Mouse (Mus musculus) adrenal gland, postnatal 4 days (tissue): Measurements from ENCODE around the gene Gm20388. TPM values are rescaled to one million over a fixed set of nuclear protein-coding genes. Genes with fewer than 3 reads are reported as not detected.

ENCODE experiments used
- DNase-seq, 2 experiments: peaks; one replicate each; pipeline ENCODE4 v3.0.0; 2021 to 2022; ENCODE audit warnings: low spot score in 2 of 2, mixed read lengths in 2 of 2
- total RNA-seq, 2 experiments: library from RNA; stranded (reverse); gene quantifications; 2 replicates each; pipeline ENCODE4 v1.2.3; 2021

Gene Gm20388
- total RNA-seq, 2 experiments from 2014 or later: 8.8 TPM; not detected in 1

GRCm38 (mm10) chr8:120007178-120007577 is 96.5 kb downstream of the Gm20388 start:
- no peak for DNase-seq

DNA sequence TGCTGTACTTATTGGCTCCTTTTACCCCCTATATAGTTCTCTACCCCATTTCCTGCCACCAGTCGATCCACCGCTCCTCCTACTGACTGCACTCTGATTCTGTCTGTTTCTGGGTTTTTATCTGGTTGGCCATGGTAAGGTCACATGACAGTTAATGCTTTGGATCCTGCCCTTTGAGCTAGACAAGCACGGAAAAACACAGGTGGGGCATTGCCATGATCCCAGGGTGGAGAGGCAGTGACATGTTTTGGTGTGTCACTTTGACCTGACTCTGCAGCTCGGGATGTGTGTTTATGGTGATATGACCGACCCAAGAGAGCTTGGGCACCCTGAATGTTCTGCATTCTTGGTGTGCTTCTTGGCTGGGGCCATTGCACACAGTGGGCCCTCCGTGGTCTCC is 98.6 kb downstream of the Gm20388 start:
- no peak for DNase-seq

GRCm38 (mm10) chr8:120012491-120012890 is 101.8 kb downstream of the Gm20388 start:
- no peak for DNase-seq

DNA sequence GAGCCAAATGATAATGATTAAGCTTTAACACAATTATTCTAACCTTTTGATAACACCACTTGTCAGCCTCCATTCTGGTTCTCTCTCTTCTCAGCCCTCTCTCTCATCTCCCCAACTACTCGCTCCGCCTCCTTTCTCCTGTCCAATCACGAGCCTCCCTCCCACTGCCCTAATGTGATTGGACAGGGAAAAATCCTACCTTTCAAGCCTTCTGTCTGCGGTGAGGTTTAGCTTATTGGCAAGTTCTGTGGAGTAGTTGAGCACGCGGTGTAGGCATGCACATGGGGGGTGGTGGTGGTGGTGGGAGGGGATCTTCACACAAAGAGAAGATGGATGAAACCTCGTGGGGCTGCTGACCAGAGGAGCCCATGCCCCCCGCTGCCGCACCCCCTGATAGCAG is 102.3 kb downstream of the Gm20388 start:
- no peak for DNase-seq

DNA sequence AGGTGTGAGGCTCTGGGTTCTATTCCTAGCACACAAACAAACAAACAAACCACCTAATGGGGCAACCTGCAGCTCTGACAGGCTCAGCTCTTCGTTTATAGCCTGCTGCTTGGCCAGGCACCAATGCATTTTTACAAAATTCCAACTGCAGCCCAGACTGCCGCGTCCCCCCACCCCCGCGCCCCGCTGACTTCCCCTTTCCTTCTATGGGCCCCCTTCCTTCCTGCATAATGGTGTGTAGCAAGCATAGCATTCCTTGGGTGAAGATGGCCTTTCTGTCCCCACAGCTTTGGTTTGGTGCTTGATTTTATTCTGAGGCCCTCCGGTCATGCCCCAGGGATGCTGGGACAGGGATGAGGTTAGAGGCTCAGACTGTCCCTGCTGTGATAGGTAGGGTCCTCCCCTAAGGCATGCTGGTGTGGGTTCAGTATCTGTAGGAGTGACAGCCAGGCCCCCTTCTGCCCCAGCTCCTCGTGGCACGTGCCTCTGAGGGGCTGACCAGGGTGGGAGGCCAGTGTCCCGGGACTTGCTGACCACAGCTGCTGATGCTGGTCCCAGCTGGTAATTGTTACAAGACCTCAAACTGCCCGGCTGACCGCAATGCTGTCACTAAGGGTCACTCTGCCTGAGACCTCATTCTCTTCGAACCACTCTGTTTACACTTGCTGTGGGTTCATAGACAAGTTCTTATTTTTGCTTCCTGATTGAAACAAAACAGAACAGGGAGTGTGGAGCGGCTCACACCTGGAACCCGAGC is 103.8 kb downstream of the Gm20388 start:
- no peak for DNase-seq

DNA sequence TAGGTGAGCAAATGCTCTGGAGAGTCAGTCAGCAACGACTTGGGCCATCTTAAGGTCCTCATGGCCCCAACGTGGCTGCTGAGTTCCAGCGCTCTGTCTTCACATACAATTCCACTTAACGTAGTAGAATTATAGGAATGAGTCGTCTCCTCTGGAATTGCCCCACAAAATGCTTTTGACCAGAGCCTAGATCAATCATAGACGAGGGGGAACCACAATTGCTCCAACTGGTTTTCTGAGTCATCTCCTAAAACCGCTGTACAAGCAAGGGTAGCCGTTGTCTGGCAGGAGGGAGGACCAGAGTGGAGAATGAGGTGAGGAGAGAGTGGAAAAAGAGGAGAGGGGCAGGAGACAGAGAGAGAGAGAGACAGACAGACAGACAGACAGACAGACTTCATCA is 105.3 kb downstream of the Gm20388 start:
- DNase-seq: no peak

DNA sequence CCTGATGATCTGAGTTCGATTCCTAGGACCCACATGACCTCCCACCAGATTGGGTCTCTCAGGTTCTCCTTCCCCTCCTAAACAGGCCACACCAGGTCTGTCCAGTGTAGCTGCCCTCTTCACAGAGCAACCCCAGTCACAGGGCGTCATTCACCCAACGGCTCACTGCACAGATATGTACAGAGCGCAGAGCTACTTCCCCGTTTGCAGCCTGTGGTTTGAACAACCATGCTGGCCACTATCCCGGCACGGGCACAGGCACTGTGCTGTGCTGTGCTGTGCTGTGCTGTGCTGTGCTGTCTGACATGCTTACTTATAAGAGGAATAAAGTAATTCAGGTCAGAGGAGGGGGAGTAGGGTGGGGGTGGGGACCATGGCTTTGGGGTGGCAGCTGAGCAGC is 105.8 kb downstream of the Gm20388 start:
- no peak for DNase-seq

- DNase-seq: no peak
Observed at GRCm38 (mm10) chr8:120017349-120017748, 106.7 kb downstream of the Gm20388 start.

DNA sequence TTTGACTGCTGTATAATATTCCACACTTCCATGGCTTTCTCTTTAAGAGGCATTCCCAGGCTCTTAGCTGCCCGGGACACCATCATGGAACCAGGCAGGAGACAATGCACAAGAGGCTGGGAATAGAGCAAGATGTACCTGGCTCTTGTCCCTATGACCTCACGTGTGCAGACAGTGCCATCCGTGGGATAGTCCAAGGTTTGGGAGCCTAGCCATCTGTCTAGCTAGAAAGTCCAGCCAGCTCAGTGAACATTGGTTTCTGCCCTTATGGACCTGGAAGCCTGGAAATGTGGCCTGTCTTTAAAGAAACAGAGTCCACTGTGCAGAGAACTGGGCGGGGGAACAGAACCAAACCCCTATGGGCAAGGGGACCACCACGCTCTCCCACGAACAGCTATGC is 107.1 kb downstream of the Gm20388 start:
- DNase-seq: no peak

GRCm38 (mm10) chr8:120018379-120018778 is 107.7 kb downstream of the Gm20388 start:
- DNase-seq: no peak

- DNase-seq: no peak
Observed at GRCm38 (mm10) chr8:120019297-120019696, 108.7 kb downstream of the Gm20388 start.

- no peak for DNase-seq
Observed at GRCm38 (mm10) chr8:120020298-120020697, 109.7 kb downstream of the Gm20388 start.

DNA sequence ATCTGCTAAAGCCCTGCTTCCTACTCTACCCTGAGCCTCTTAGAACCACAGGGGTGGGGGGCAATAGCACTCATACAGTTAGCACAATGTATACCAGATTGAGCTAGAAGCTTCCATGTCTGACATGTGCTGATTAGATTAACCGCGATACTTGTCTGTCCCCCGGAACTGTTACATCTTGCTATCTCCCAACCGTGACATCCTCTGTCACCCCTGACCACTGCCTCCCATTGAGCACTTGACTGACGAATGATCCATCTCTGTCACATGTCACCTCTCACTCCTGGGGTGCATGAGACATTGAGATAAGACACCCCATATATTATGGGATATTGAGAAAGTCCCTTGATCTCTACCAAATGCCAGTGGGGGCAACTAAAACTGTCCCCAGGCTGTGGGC is 115.6 kb downstream of the Gm20388 start:
- DNase-seq: no peak

DNA sequence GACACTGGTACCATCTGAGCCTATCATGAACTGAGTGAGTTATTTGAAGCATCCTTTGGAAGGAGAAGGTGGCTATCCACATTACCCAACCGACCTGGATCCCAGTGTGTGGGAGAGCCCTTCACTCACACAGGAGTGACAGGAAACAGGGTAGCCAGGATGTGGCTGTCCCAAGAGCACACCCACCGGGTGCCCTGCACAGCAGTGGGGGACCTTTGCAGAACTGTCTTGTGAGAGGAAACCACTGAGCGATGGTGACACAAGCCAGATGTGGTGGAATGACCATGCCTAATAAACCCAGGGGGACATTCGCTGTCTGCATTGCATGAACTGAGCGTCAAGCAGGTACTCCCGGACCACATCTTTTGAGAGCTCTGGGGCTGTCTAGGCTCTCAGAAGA is 116.3 kb downstream of the Gm20388 start:
- DNase-seq: no peak

- no peak for DNase-seq
Observed at GRCm38 (mm10) chr8:120030447-120030846, 119.8 kb downstream of the Gm20388 start.

- DNase-seq: no peak
Observed at GRCm38 (mm10) chr8:120032549-120033208, 122.0 kb downstream of the Gm20388 start.

- no peak for DNase-seq
Observed at GRCm38 (mm10) chr8:120034471-120034870, 123.8 kb downstream of the Gm20388 start.

GRCm38 (mm10) chr8:120036111-120036510 is 125.5 kb downstream of the Gm20388 start:
- DNase-seq: no peak

- DNase-seq: no peak
Observed at GRCm38 (mm10) chr8:120036578-120036977, 125.9 kb downstream of the Gm20388 start.

DNA sequence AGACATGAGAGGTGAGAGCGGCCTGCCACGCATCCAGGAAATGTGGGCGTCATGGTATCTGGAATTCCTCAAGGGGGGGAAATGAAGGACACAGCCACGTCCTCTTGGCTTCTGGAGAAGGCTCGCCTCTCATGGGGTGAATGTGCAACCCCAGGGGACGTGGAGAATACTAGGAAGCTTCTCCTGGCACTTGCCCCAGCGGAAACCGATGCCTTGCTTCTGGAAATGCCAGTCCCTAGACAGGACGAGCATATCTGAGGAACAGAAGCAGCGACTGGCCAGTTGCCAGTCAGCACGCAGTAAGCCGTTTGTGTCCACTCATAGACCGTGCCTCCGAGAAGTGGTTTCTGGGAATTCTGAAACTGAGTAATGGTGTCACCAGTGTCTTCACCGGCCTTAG is 126.6 kb downstream of the Gm20388 start:
- no peak for DNase-seq

- DNase-seq: no peak
Observed at GRCm38 (mm10) chr8:120037611-120038010, 127.0 kb downstream of the Gm20388 start.

- DNase-seq: no peak
Observed at GRCm38 (mm10) chr8:120038741-120039140, 128.1 kb downstream of the Gm20388 start.
